7 mouse cellular contexts compared by ENCODE assay signal in genomic region chr5:140609511-140610272, GRCm38 (mm10). TPM values are rescaled to one million over a fixed set of nuclear protein-coding genes. Genes with fewer than 3 reads are reported as not detected.
DNase-seq lines count a peak whose midpoint lies in the region; ATAC-seq and TF ChIP-seq lines count a peak whose summit lies in the region.

No protein-coding gene starts in this region.

- TF ChIP-seq POLR2A in spleen, adult 2 months (IDR thresholded peaks at IDR 0.05; ENCODE audit: low read depth, low read length), result peak; percentile 77

- intact Hi-C loops in heart, postnatal 14 days (cut with DNase I), result loop anchor here (5.0 kb wide), 1 partner anchor 37 kb away; no protein-coding TSS in a partner anchor

- peaks cover 33% of the 10 kb centered on the region for H3K36me3 ChIP-seq in spleen, adult 2 months (ENCODE audit: control insufficient read depth, insufficient read depth, low read length)
- H3K36me3 ChIP-seq in limb, embryonic 11.5 days (ENCODE audit: control insufficient read depth, insufficient read depth, low read length), result 0 out of 2 replicates have a peak, but pooled peaks cover 2% of the 10 kb centered on the region
- H3K36me3 ChIP-seq in midbrain, embryonic 11.5 days (ENCODE audit: control insufficient read depth, insufficient read depth, low read length), result peaks cover 19% of the 10 kb centered on the region

- H3K4me2 ChIP-seq in limb, embryonic 11.5 days (ENCODE audit: low read depth, severe bottlenecking), result peak overlapping the region; percentile 70
- peak overlapping the region; percentile 47 for H3K4me2 ChIP-seq in midbrain, embryonic 11.5 days

- peak overlapping the region; percentile 95 for H3K4me3 ChIP-seq in spleen, adult 2 months (ENCODE audit: extremely low read depth, insufficient read depth, insufficient read length)
- H3K4me3 ChIP-seq in limb, embryonic 11.5 days (ENCODE audit: low read depth, low read length), result peak overlapping the region; percentile 40
- H3K4me3 ChIP-seq in midbrain, embryonic 11.5 days (ENCODE audit: low read depth, low read length), result peak overlapping the region; percentile 75

- peak in 1 of 2 experiments; percentile 58 for DNase-seq in spleen, adult 2 months (ENCODE audit: low read depth in 1 of 2, low spot score in 2 of 2)
- DNase-seq in spleen, postnatal 14 days (ENCODE audit: low spot score in 2 of 2), result no peak
- DNase-seq in embryo, embryonic 10.5 days (ENCODE audit: low spot score), result peak; percentile 45
- peak; percentile 47 to 53 for DNase-seq in heart, postnatal 14 days
- DNase-seq in limb, embryonic 11.5 days (ENCODE audit: low spot score), result no peak
- DNase-seq in midbrain, embryonic 11.5 days (ENCODE audit: low spot score, missing footprints), result peak; percentile 92
- DNase-seq in thymus, postnatal 4 days, result peak; percentile 65

- 11% methylated on average over 12 of the region's 13 CpGs for WGBS in spleen, adult 2 months
- WGBS in limb, embryonic 11.5 days, result 21% methylated on average over 13 of the region's 13 CpGs
- WGBS in midbrain, embryonic 11.5 days, result 7% methylated on average over 13 of the region's 13 CpGs

- no peaks in the 10 kb centered on the region for H3K9me3 ChIP-seq in limb, embryonic 11.5 days (ENCODE audit: control insufficient read depth, low read length)
- no peaks in the 10 kb centered on the region for H3K9me3 ChIP-seq in midbrain, embryonic 11.5 days (ENCODE audit: control insufficient read depth, low read length)

- peaks cover 32% of the 10 kb centered on the region for H3K4me1 ChIP-seq in spleen, adult 2 months (ENCODE audit: control insufficient read depth, insufficient read depth, insufficient read length)
- peaks cover 42% of the 10 kb centered on the region for H3K4me1 ChIP-seq in limb, embryonic 11.5 days (ENCODE audit: control insufficient read depth, insufficient read depth, low read length)
- H3K4me1 ChIP-seq in midbrain, embryonic 11.5 days (ENCODE audit: control insufficient read depth, insufficient read depth, low read length), result peaks cover 53% of the 10 kb centered on the region

- H3K27ac ChIP-seq in spleen, adult 2 months (ENCODE audit: insufficient read depth, low read length), result peak overlapping the region; percentile 95
- 0 out of 2 replicates have a peak overlapping the region, but pooled peaks have one; percentile 21 for H3K27ac ChIP-seq in limb, embryonic 11.5 days (replicated peaks; ENCODE audit: low read depth, low read length)
- peak overlapping the region; percentile 98 for H3K27ac ChIP-seq in midbrain, embryonic 11.5 days (ENCODE audit: low read depth, low read length)

- no peaks in the 10 kb centered on the region for H3K27me3 ChIP-seq in spleen, adult 2 months (ENCODE audit: control insufficient read depth, insufficient read depth, low read length)
- peaks cover 50% of the 10 kb centered on the region for H3K27me3 ChIP-seq in limb, embryonic 11.5 days (ENCODE audit: control insufficient read depth, insufficient read depth, low read length)
- H3K27me3 ChIP-seq in midbrain, embryonic 11.5 days (ENCODE audit: control insufficient read depth, insufficient read depth, low read length), result peaks cover 5% of the 10 kb centered on the region; the same call in 1 of the 2 replicates

- ATAC-seq in limb, embryonic 11.5 days (ENCODE audit: insufficient number of reproducible peaks, low FRiP score, low TSS enrichment, low read depth), result no peak
- no peak for ATAC-seq in midbrain, embryonic 11.5 days (ENCODE audit: low FRiP score)

- no peak for TF ChIP-seq CTCF in spleen, adult 2 months (IDR thresholded peaks at IDR 0.05; ENCODE audit: extremely low read depth, insufficient read depth, insufficient read length, insufficient replicate concordance)

- H3K9ac ChIP-seq in limb, embryonic 11.5 days (ENCODE audit: low read length), result no peak overlapping the region
- peak overlapping the region; percentile 94 for H3K9ac ChIP-seq in midbrain, embryonic 11.5 days (ENCODE audit: low read length)

RNA-seq across cellular contexts. Expression of gene Lfng, which starts 2.6 kb away (rescaled TPM):
- polyA plus RNA-seq in spleen, adult 2 months (2012; rRNA removed), result 165 and 240 TPM in 2 replicates
- total RNA-seq in heart, postnatal 14 days (2021), result 10 to 100 TPM; 18.1 to 22.4 TPM
- 9.0 and 10.8 TPM in 2 replicates for polyA plus RNA-seq in limb, embryonic 11.5 days (2014; fragmentation: Nextera tagmentation; extraction: Ambion mirVana)
- polyA plus RNA-seq in midbrain, embryonic 11.5 days (2014; fragmentation: Nextera tagmentation; extraction: Ambion mirVana), result 38.3 and 40.5 TPM in 2 replicates

RNA-seq across cellular contexts. Expression of gene Ttyh3, which starts 39.1 kb away (rescaled TPM):
- 95.1 and 118 TPM in 2 replicates for polyA plus RNA-seq in spleen, adult 2 months (2012; rRNA removed)
- 10 to 100 TPM; 31.6 to 31.9 TPM for total RNA-seq in heart, postnatal 14 days (2021)
- polyA plus RNA-seq in limb, embryonic 11.5 days (2014; fragmentation: Nextera tagmentation; extraction: Ambion mirVana), result 51.4 and 58.3 TPM in 2 replicates
- polyA plus RNA-seq in midbrain, embryonic 11.5 days (2014; fragmentation: Nextera tagmentation; extraction: Ambion mirVana), result 42.9 and 46.4 TPM in 2 replicates

RNA-seq across cellular contexts. Expression of gene Grifin, which starts 44.8 kb away (rescaled TPM):
- 0.61 and 0.81 TPM in 2 replicates for polyA plus RNA-seq in spleen, adult 2 months (2012; rRNA removed)
- not detected for total RNA-seq in heart, postnatal 14 days (2021)
- not detected in 2 replicates for polyA plus RNA-seq in limb, embryonic 11.5 days (2014; fragmentation: Nextera tagmentation; extraction: Ambion mirVana)
- polyA plus RNA-seq in midbrain, embryonic 11.5 days (2014; fragmentation: Nextera tagmentation; extraction: Ambion mirVana), result 0.39 TPM in 1 of 2 replicates, not detected in the other

Comparison
In these comparisons a context has a peak if more than half of its experiments do, and no peak if none do; other contexts are left out.
1. DNase-seq: peak in embryo, embryonic 10.5 days (single experiment), heart, postnatal 14 days (2 of 2), midbrain, embryonic 11.5 days (single experiment) and thymus, postnatal 4 days (single experiment); none in spleen, postnatal 14 days (0 of 2) and limb, embryonic 11.5 days (single experiment).
2. H3K27ac ChIP-seq: peak in every context shown above with its lines; median percentile 98 in midbrain, embryonic 11.5 days; 95 in spleen, adult 2 months; 21 in limb, embryonic 11.5 days.
3. H3K4me3 ChIP-seq: peak in every context shown above with its lines; median percentile 95 in spleen, adult 2 months; 75 in midbrain, embryonic 11.5 days; 40 in limb, embryonic 11.5 days.